Mouse (Mus musculus): ENCODE results near the gene Kmt5b. TPM values are rescaled to one million over a fixed set of nuclear protein-coding genes. Genes with fewer than 3 reads are reported as not detected.

The Kmt5b gene
- polyA plus RNA-seq, 2 experiments, result 25.2 to 36.5 TPM

- no peak for DNase-seq (ENCODE audit: low spot score)
Observed at GRCm38 (mm10) chr19:3742716-3743115, 24.5 kb upstream of the Kmt5b start.

GRCm38 (mm10) chr19:3743362-3743761 is 23.9 kb upstream of the Kmt5b start:
- H3K27ac ChIP-seq (replicated peaks; ENCODE audit: low read depth, low read length), result no peak overlapping the region

More at GRCm38 (mm10) chr19:3742716-3743115, 24.5 kb upstream of the Kmt5b start:
- no peak for ATAC-seq (ENCODE audit: low FRiP score, low read depth)
- Histone ChIP-seq H3K36me3 (ENCODE audit: control insufficient read depth, insufficient read depth, low read length) (no peaks in the 10 kb centered on the region), H3K9ac (ENCODE audit: low read depth, low read length, severe bottlenecking) (no peak overlapping the region), H3K9me3 (ENCODE audit: control insufficient read depth, low read length) (no peaks in the 10 kb centered on the region), H3K4me3 (replicated peaks; ENCODE audit: low read length) (no peak overlapping the region), H3K27ac (replicated peaks; ENCODE audit: low read depth, low read length) (no peak overlapping the region), H3K4me2 (replicated peaks; ENCODE audit: low read depth, low read length, severe bottlenecking) (no peak overlapping the region), H3K4me1 (ENCODE audit: control insufficient read depth, insufficient read depth, low read length) (no peaks in the 10 kb centered on the region), H3K27me3 (ENCODE audit: control insufficient read depth, insufficient read depth, low read length) (no peaks in the 10 kb centered on the region)
- no peak for TF ChIP-seq POLR2A (IDR thresholded peaks at IDR 0.05; ENCODE audit: borderline replicate concordance, extremely low read depth, insufficient read depth, insufficient read length)
- 42% methylated on average over 4 of the region's 4 CpGs for WGBS

GRCm38 (mm10) chr19:3743851-3744512 is 23.2 kb upstream of the Kmt5b start:
- peak; percentile 55 for DNase-seq (ENCODE audit: low spot score)
- Histone ChIP-seq H3K27ac (replicated peaks; ENCODE audit: low read depth, low read length) (peak overlapping the region; percentile 40; the same call in 1 of the 2 replicates), H3K9ac (ENCODE audit: low read depth, low read length, severe bottlenecking) (peak overlapping the region; percentile 55), H3K4me1 (ENCODE audit: control insufficient read depth, insufficient read depth, low read length) (no peaks in the 10 kb centered on the region), H3K36me3 (ENCODE audit: control insufficient read depth, insufficient read depth, low read length) (no peaks in the 10 kb centered on the region), H3K9me3 (ENCODE audit: control insufficient read depth, low read length) (no peaks in the 10 kb centered on the region), H3K27me3 (ENCODE audit: control insufficient read depth, insufficient read depth, low read length) (no peaks in the 10 kb centered on the region), H3K4me3 (replicated peaks; ENCODE audit: low read length) (peak overlapping the region; percentile 38), H3K4me2 (replicated peaks; ENCODE audit: low read depth, low read length, severe bottlenecking) (peak overlapping the region; percentile 50)
- peak; percentile 71; the same call in 1 of the 2 replicates for ATAC-seq (ENCODE audit: low FRiP score, low read depth)
- TF ChIP-seq POLR2A (IDR thresholded peaks at IDR 0.05; ENCODE audit: borderline replicate concordance, extremely low read depth, insufficient read depth, insufficient read length), result peak; percentile 68; the same call in 1 of the 2 replicates
- WGBS, result 4% methylated on average over 13 of the region's 13 CpGs

More at GRCm38 (mm10) chr19:3743362-3743761, 23.9 kb upstream of the Kmt5b start:
- Histone ChIP-seq H3K4me2 (replicated peaks; ENCODE audit: low read depth, low read length, severe bottlenecking) (peak overlapping the region; percentile 50), H3K36me3 (ENCODE audit: control insufficient read depth, insufficient read depth, low read length) (no peaks in the 10 kb centered on the region), H3K9me3 (ENCODE audit: control insufficient read depth, low read length) (no peaks in the 10 kb centered on the region), H3K27me3 (ENCODE audit: control insufficient read depth, insufficient read depth, low read length) (no peaks in the 10 kb centered on the region), H3K9ac (ENCODE audit: low read depth, low read length, severe bottlenecking) (peak overlapping the region; percentile 55; the same call in 1 of the 2 replicates), H3K4me3 (replicated peaks; ENCODE audit: low read length) (no peak overlapping the region; the same call in 1 of the 2 replicates), H3K4me1 (ENCODE audit: control insufficient read depth, insufficient read depth, low read length) (no peaks in the 10 kb centered on the region)
- WGBS, result 88% methylated on average over 7 of the region's 7 CpGs
- TF ChIP-seq POLR2A (IDR thresholded peaks at IDR 0.05; ENCODE audit: borderline replicate concordance, extremely low read depth, insufficient read depth, insufficient read length), result no peak
- ATAC-seq (ENCODE audit: low FRiP score, low read depth), result no peak
- DNase-seq (ENCODE audit: low spot score), result no peak

- H3K4me3 ChIP-seq (replicated peaks; ENCODE audit: low read length), result no peak overlapping the region
- H3K36me3 ChIP-seq (ENCODE audit: control insufficient read depth, insufficient read depth, low read length), result no peaks in the 10 kb centered on the region
- DNase-seq (ENCODE audit: low spot score) (no peak), ATAC-seq (ENCODE audit: low FRiP score, low read depth) (no peak)
- TF ChIP-seq POLR2A (IDR thresholded peaks at IDR 0.05; ENCODE audit: borderline replicate concordance, extremely low read depth, insufficient read depth, insufficient read length), result no peak
- H3K4me2 ChIP-seq (replicated peaks; ENCODE audit: low read depth, low read length, severe bottlenecking), result no peak overlapping the region
- no peaks in the 10 kb centered on the region for H3K27me3 ChIP-seq (ENCODE audit: control insufficient read depth, insufficient read depth, low read length)
- H3K4me1 ChIP-seq (ENCODE audit: control insufficient read depth, insufficient read depth, low read length), result no peaks in the 10 kb centered on the region
- no peak overlapping the region for H3K9ac ChIP-seq (ENCODE audit: low read depth, low read length, severe bottlenecking)
- no peaks in the 10 kb centered on the region for H3K9me3 ChIP-seq (ENCODE audit: control insufficient read depth, low read length)
- WGBS, result 42% methylated on average over 8 of the region's 8 CpGs
- no peak overlapping the region for H3K27ac ChIP-seq (replicated peaks; ENCODE audit: low read depth, low read length)
Observed at GRCm38 (mm10) chr19:3752621-3753239, 14.5 kb upstream of the Kmt5b start.

- Histone ChIP-seq H3K27me3 (ENCODE audit: control insufficient read depth, insufficient read depth, low read length) (no peaks in the 10 kb centered on the region), H3K4me3 (replicated peaks; ENCODE audit: low read length) (no peak overlapping the region), H3K4me2 (replicated peaks; ENCODE audit: low read depth, low read length, severe bottlenecking) (no peak overlapping the region), H3K9me3 (ENCODE audit: control insufficient read depth, low read length) (no peaks in the 10 kb centered on the region), H3K27ac (replicated peaks; ENCODE audit: low read depth, low read length) (no peak overlapping the region), H3K36me3 (ENCODE audit: control insufficient read depth, insufficient read depth, low read length) (no peaks in the 10 kb centered on the region), H3K4me1 (ENCODE audit: control insufficient read depth, insufficient read depth, low read length) (no peaks in the 10 kb centered on the region), H3K9ac (ENCODE audit: low read depth, low read length, severe bottlenecking) (no peak overlapping the region)
- TF ChIP-seq POLR2A (IDR thresholded peaks at IDR 0.05; ENCODE audit: borderline replicate concordance, extremely low read depth, insufficient read depth, insufficient read length), result no peak
- ATAC-seq (ENCODE audit: low FRiP score, low read depth), result no peak
- no peak for DNase-seq (ENCODE audit: low spot score)
- 84% methylated on average over 1 of the region's 1 CpGs for WGBS
Observed at GRCm38 (mm10) chr19:3753240-3753633, 14.0 kb upstream of the Kmt5b start.

All from limb, embryonic 14.5 days (tissue).